Mouse (Mus musculus): Measurements from ENCODE around the gene Sord.

- no peak for TF ChIP-seq CTCF (IDR thresholded peaks at IDR 0.05; ENCODE audit: low read depth, low read length)
- TF ChIP-seq GATA1 (IDR thresholded peaks at IDR 0.05; ENCODE audit: borderline replicate concordance, low read length) = no peak
- no peak for TF ChIP-seq TAL1 (conservative IDR thresholded peaks at IDR 0.05; ENCODE audit: low read depth, low read length)
Measured at GRCm38 (mm10) chr2:122230395-122230794, 4.2 kb upstream of the Sord start.

Data from G1E (cell line).